Comparison of ENCODE assay signal across 13 mouse cellular contexts in the genomic region with DNA sequence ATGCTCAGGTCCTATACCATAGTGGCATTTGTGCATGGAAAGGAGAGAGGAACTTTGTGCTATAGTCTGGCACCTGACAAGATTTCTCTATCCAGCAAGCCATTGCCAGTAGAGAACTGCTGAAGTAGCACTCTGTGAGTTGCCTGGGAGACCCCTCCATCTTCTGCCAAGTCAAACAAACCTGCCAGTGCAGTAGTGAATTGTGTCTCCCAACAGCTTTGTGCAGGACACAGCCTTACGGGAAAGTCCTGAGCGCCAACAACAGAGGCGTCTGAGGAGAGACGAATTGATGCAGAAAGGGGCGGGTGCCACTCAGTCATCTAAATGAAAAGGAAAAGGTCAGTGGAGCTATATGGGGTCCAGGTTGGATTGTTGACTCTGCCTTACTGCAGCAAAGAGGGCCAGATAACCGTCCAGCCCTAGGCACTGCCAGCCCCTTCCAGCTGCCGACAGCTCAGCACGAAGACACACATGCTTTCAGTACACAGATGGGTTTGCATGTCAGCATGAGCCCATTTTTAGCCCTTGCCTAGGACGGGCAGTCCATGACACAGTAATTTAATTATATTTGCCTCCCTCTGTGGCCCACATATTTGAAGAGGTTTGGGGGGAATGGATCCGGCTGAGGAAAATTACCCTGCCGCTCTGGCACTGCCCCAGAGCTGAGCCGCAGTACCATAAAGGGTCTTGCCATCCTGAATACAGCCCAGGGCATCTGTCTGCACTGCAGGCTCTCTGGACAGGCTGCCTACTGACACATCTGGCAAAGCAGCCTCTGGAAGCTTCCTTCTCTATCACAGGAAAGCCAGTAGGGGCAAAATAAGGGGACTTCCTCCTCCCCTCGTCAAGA. TPM values are rescaled to one million over a fixed set of nuclear protein-coding genes. Genes with fewer than 3 reads are reported as not detected.
DNase-seq lines count a peak whose midpoint lies in the region; ATAC-seq and TF ChIP-seq lines count a peak whose summit lies in the region.
"Had no signal": no experiment of that assay in that cellular context is flagged by ENCODE, and none has a peak within 500 bp of the region (broad histone marks: within the 10 kb centered on the region; RNA-seq: fewer than 3 reads in every experiment).

No protein-coding gene starts in this region.

- peaks cover 13% of the 10 kb centered on the region; the same call in 1 of the 2 replicates for H3K36me3 ChIP-seq in hindbrain, embryonic 12.5 days
- H3K36me3 ChIP-seq in hindbrain, embryonic 10.5 days: peaks cover 37% of the 10 kb centered on the region
- peaks cover 36% of the 10 kb centered on the region for H3K36me3 ChIP-seq in midbrain, embryonic 13.5 days
- no peaks in the 10 kb centered on the region for H3K36me3 ChIP-seq in midbrain, embryonic 11.5 days (ENCODE audit: control insufficient read depth, insufficient read depth, low read length)

- H3K9ac ChIP-seq in hindbrain, embryonic 12.5 days: no peak overlapping the region
- no peak overlapping the region for H3K9ac ChIP-seq in midbrain, embryonic 13.5 days (replicated peaks)
- H3K9ac ChIP-seq in midbrain, embryonic 11.5 days (ENCODE audit: low read length): no peak overlapping the region

- no peak for DNase-seq in cerebellum, adult 2 months
- DNase-seq in cerebellum, adult 11 months: no peak
- DNase-seq in hindbrain, embryonic 10.5 days (ENCODE audit: low spot score): no peak
- no peak for DNase-seq in midbrain, embryonic 11.5 days (ENCODE audit: low spot score, missing footprints)
- no peak for DNase-seq in embryo, embryonic 10.5 days (ENCODE audit: low spot score)
- no peak for DNase-seq in frontal cortex, adult 2 months (ENCODE audit: extremely low spot score in 1 of 2, low spot score in 1 of 2)
- DNase-seq: adrenal gland, adult 8-10 months; kidney, postnatal 36 days; right cerebral cortex, adult 18-20 months; thymus, adult 18-20 months had no signal

- H3K4me3 ChIP-seq in cerebellum, adult 2 months (replicated peaks; ENCODE audit: insufficient read depth, low read depth, low read length): no peak overlapping the region
- no peak overlapping the region for H3K4me3 ChIP-seq in hindbrain, embryonic 12.5 days
- no peak overlapping the region for H3K4me3 ChIP-seq in hindbrain, embryonic 10.5 days
- H3K4me3 ChIP-seq in midbrain, embryonic 13.5 days (replicated peaks): no peak overlapping the region
- H3K4me3 ChIP-seq in midbrain, embryonic 11.5 days (ENCODE audit: low read depth, low read length): no peak overlapping the region

- peaks cover 63% of the 10 kb centered on the region for H3K4me1 ChIP-seq in cerebellum, adult 2 months (ENCODE audit: control insufficient read depth, insufficient read depth, low read length)
- peaks cover 23% of the 10 kb centered on the region for H3K4me1 ChIP-seq in hindbrain, embryonic 12.5 days
- peaks cover 17% of the 10 kb centered on the region for H3K4me1 ChIP-seq in hindbrain, embryonic 10.5 days (replicated peaks)
- H3K4me1 ChIP-seq in midbrain, embryonic 13.5 days (replicated peaks): peaks cover 29% of the 10 kb centered on the region
- H3K4me1 ChIP-seq in midbrain, embryonic 11.5 days (ENCODE audit: control insufficient read depth, insufficient read depth, low read length): peaks cover 4% of the 10 kb centered on the region; the same call in 1 of the 2 replicates

- TF ChIP-seq POLR2A in cerebellum, adult 2 months (IDR thresholded peaks at IDR 0.05; ENCODE audit: borderline replicate concordance, insufficient read depth, low read length): no peak

- no peak for TF ChIP-seq CTCF in cerebellum, adult 2 months (IDR thresholded peaks at IDR 0.05; ENCODE audit: borderline replicate concordance, insufficient read depth, low read depth, low read length)

- H3K4me2 ChIP-seq in hindbrain, embryonic 12.5 days (replicated peaks): no peak overlapping the region
- H3K4me2 ChIP-seq in midbrain, embryonic 13.5 days (replicated peaks): no peak overlapping the region; the same call in 1 of the 2 replicates
- no peak overlapping the region for H3K4me2 ChIP-seq in midbrain, embryonic 11.5 days

- ATAC-seq in hindbrain, embryonic 12.5 days (ENCODE audit: low FRiP score): peak; percentile 49
- ATAC-seq in midbrain, embryonic 13.5 days: peak; percentile 53; the same call in 1 of the 2 replicates
- ATAC-seq in midbrain, embryonic 11.5 days (ENCODE audit: low FRiP score): no peak
- ATAC-seq: intestine, postnatal 0 days had no signal

- H3K27ac ChIP-seq in cerebellum, adult 2 months (ENCODE audit: insufficient read depth, low read length): peak overlapping the region; percentile 25; the same call in 1 of the 2 replicates
- H3K27ac ChIP-seq in hindbrain, embryonic 12.5 days: peak overlapping the region; percentile 14; the same call in 1 of the 2 replicates
- H3K27ac ChIP-seq in hindbrain, embryonic 10.5 days: no peak overlapping the region; the same call in 1 of the 2 replicates
- H3K27ac ChIP-seq in midbrain, embryonic 13.5 days: no peak overlapping the region
- no peak overlapping the region for H3K27ac ChIP-seq in midbrain, embryonic 11.5 days (ENCODE audit: low read depth, low read length)

- H3K9me3 ChIP-seq in hindbrain, embryonic 12.5 days (replicated peaks): no peaks in the 10 kb centered on the region
- H3K9me3 ChIP-seq in hindbrain, embryonic 10.5 days: no peaks in the 10 kb centered on the region
- no peaks in the 10 kb centered on the region for H3K9me3 ChIP-seq in midbrain, embryonic 13.5 days
- no peaks in the 10 kb centered on the region for H3K9me3 ChIP-seq in midbrain, embryonic 11.5 days (ENCODE audit: control insufficient read depth, low read length)

- no peaks in the 10 kb centered on the region for H3K27me3 ChIP-seq in cerebellum, adult 2 months (ENCODE audit: control insufficient read depth, insufficient read depth, low read length)
- no peaks in the 10 kb centered on the region for H3K27me3 ChIP-seq in hindbrain, embryonic 12.5 days
- H3K27me3 ChIP-seq in hindbrain, embryonic 10.5 days (ENCODE audit: insufficient read depth, poor library complexity, severe bottlenecking): no peaks in the 10 kb centered on the region
- H3K27me3 ChIP-seq in midbrain, embryonic 13.5 days: no peaks in the 10 kb centered on the region
- H3K27me3 ChIP-seq in midbrain, embryonic 11.5 days (ENCODE audit: control insufficient read depth, insufficient read depth, low read length): no peaks in the 10 kb centered on the region

- WGBS in cerebellum, adult 2 months: 27% methylated on average over 13 of the region's 13 CpGs
- 52% methylated on average over 13 of the region's 13 CpGs for WGBS in hindbrain, embryonic 12.5 days
- WGBS in hindbrain, embryonic 10.5 days: 63% methylated on average over 13 of the region's 13 CpGs
- 66% methylated on average over 13 of the region's 13 CpGs for WGBS in midbrain, embryonic 13.5 days
- WGBS in midbrain, embryonic 11.5 days: 77% methylated on average over 13 of the region's 13 CpGs

RNA-seq across cellular contexts. Expression of gene Lrrc4, which starts 11.8 kb away (rescaled TPM):
- polyA plus RNA-seq in cerebellum, adult 2 months (2012; rRNA removed): 51.6 and 58.0 TPM in 2 replicates
- 3.6 and 4.6 TPM in 2 replicates for polyA plus RNA-seq in hindbrain, embryonic 12.5 days (2016; fragmentation: Nextera tagmentation; extraction: Ambion mirVana)
- 2.3 and 2.4 TPM in 2 replicates for polyA plus RNA-seq in hindbrain, embryonic 10.5 days (2016; fragmentation: Nextera tagmentation; extraction: Ambion mirVana)
- 5.1 and 5.3 TPM in 2 replicates for polyA plus RNA-seq in midbrain, embryonic 13.5 days (2015; fragmentation: Nextera tagmentation; extraction: Ambion mirVana)
- polyA plus RNA-seq in midbrain, embryonic 11.5 days (2014; fragmentation: Nextera tagmentation; extraction: Ambion mirVana): 2.2 and 2.7 TPM in 2 replicates
- polyA plus RNA-seq in frontal cortex, adult 2 months (2012; rRNA removed): 46.0 and 49.3 TPM in 2 replicates

Comparison
In these comparisons a context has a peak if more than half of its experiments do, and no peak if none do; other contexts are left out.
1. H3K27ac ChIP-seq: peak in cerebellum, adult 2 months (single experiment) and hindbrain, embryonic 12.5 days (single experiment); none in hindbrain, embryonic 10.5 days (single experiment), midbrain, embryonic 13.5 days (single experiment) and midbrain, embryonic 11.5 days (single experiment).